Mouse (Mus musculus) kidney, adult 18-20 months (tissue): Measurements from ENCODE around the gene Ngp.
"Not testable (repeated sequence)": the region's sequence is repeated elsewhere in the genome, so short reads cannot be mapped to it uniquely, and the experiment has no call there.

Experiments
- DNase-seq: peaks from one replicate; pipeline ENCODE4 v3.0.0; 2021

Gene Ngp

GRCm38 (mm10) chr9:110419511-110420112, at the start of gene Ngp:
Gene Ngp (plus strand): TSS chr9:110419747.
- DNase-seq = no peak

- no peak for DNase-seq
Measured at GRCm38 (mm10) chr9:110369860-110370259, 49.7 kb upstream of the Ngp start.

- no peak for DNase-seq
Measured at GRCm38 (mm10) chr9:110373871-110374270, 45.7 kb upstream of the Ngp start.

GRCm38 (mm10) chr9:110375668-110376067, 43.9 kb upstream of the Ngp start:
- no peak for DNase-seq

- not testable (repeated sequence) for DNase-seq
Measured at GRCm38 (mm10) chr9:110377655-110378054, 41.9 kb upstream of the Ngp start.

GRCm38 (mm10) chr9:110379361-110379760, 40.2 kb upstream of the Ngp start:
- no peak for DNase-seq

- no peak for DNase-seq
Measured at GRCm38 (mm10) chr9:110380662-110381061, 38.9 kb upstream of the Ngp start.

GRCm38 (mm10) chr9:110381292-110381691, 38.3 kb upstream of the Ngp start:
- no peak for DNase-seq

GRCm38 (mm10) chr9:110384369-110384929, 35.1 kb upstream of the Ngp start:
- no peak for DNase-seq

GRCm38 (mm10) chr9:110388011-110388410, 31.5 kb upstream of the Ngp start:
- no peak for DNase-seq

GRCm38 (mm10) chr9:110390843-110391242, 28.7 kb upstream of the Ngp start:
- no peak for DNase-seq

- DNase-seq = no peak
Measured at GRCm38 (mm10) chr9:110393295-110393694, 26.3 kb upstream of the Ngp start.

- no peak for DNase-seq
Measured at GRCm38 (mm10) chr9:110400650-110401049, 18.9 kb upstream of the Ngp start.

GRCm38 (mm10) chr9:110402731-110403130, 16.8 kb upstream of the Ngp start:
- DNase-seq = no peak

GRCm38 (mm10) chr9:110403240-110403639, 16.3 kb upstream of the Ngp start:
- DNase-seq = not testable (repeated sequence)

- no peak for DNase-seq
Measured at GRCm38 (mm10) chr9:110407311-110408098, 12.0 kb upstream of the Ngp start.

- peak; percentile 95 for DNase-seq
Measured at GRCm38 (mm10) chr9:110408099-110408773, 11.3 kb upstream of the Ngp start, which contains the start of gene Ptpn23. Gene Ptpn23 (minus strand): TSS chr9:110408213.

GRCm38 (mm10) chr9:110410908-110411887, 8.3 kb upstream of the Ngp start:
- peak; percentile 87 for DNase-seq

GRCm38 (mm10) chr9:110412926-110413325, 6.6 kb upstream of the Ngp start:
- DNase-seq = no peak

GRCm38 (mm10) chr9:110413785-110414184, 5.8 kb upstream of the Ngp start:
- DNase-seq = peak; percentile 49

GRCm38 (mm10) chr9:110431241-110431640, 11.7 kb downstream of the Ngp start:
- no peak for DNase-seq

- no peak for DNase-seq
Measured at GRCm38 (mm10) chr9:110433045-110433444, 13.5 kb downstream of the Ngp start.
